Mouse (Mus musculus): ENCODE measurements around the gene Ctf2. TPM values are rescaled to one million over a fixed set of nuclear protein-coding genes. Genes with fewer than 3 reads are reported as not detected.

The Ctf2 gene
- total and polyA plus RNA-seq, 3 experiments = 0.39 to 1.0 TPM; not detected in 1

DNA sequence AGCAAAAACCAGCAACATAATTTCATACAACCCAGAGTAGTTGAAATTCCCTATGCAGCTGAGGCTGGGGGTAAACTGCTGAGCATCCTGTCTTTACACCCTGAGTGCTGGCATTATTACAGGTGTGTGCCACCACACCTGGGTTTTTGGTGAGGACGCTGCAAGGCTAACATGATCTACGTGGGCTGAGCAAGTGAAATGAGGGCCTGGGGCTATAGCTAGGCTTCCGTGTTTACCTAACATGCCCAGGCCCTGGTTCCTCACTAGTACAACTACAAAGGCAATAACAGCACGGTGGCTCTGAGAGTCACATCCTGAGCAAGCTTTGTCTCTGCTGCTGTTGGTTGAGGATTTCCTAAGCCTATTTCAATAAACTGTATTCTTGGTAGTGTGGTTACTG lies 54.4 kb downstream of the Ctf2 start:
- H3K9ac ChIP-seq (ENCODE audit: control insufficient read depth, low read depth, low read length, poor library complexity, severe bottlenecking) = no peak overlapping the region
- TF ChIP-seq ETS1 (IDR thresholded peaks at IDR 0.05; ENCODE audit: low read depth, low read length) (no peak), EP300 (IDR thresholded peaks at IDR 0.05; ENCODE audit: low read depth in 1 of 2, low read length in 2 of 2) (no peak), RAD21 (IDR thresholded peaks at IDR 0.05; ENCODE audit: low read depth, low read length) (no peak), POLR2A (IDR thresholded peaks at IDR 0.05; ENCODE audit: control insufficient read depth in 1 of 2, insufficient read depth in 1 of 2, low read depth in 1 of 2, low read length in 2 of 2, poor library complexity in 1 of 2) (no peak), POLR2AphosphoS2 (IDR thresholded peaks at IDR 0.05; ENCODE audit: low read length) (no peak), ELF1 (IDR thresholded peaks at IDR 0.05; ENCODE audit: low read depth, low read length) (no peak), NELFE (IDR thresholded peaks at IDR 0.05; ENCODE audit: low read depth, low read length) (no peak), MAX (IDR thresholded peaks at IDR 0.05; ENCODE audit: low read length) (no peak), MAFK (IDR thresholded peaks at IDR 0.05; ENCODE audit: borderline replicate concordance, low read depth, low read length) (no peak), CHD2 (IDR thresholded peaks at IDR 0.05; ENCODE audit: low read length) (no peak), JUND (IDR thresholded peaks at IDR 0.05; ENCODE audit: low read depth, low read length) (no peak), TCF12 (IDR thresholded peaks at IDR 0.05; ENCODE audit: low read depth, low read length) (no peak), POLR2AphosphoS5 (IDR thresholded peaks at IDR 0.05; ENCODE audit: borderline replicate concordance, low read depth, low read length) (no peak), KAT2A (conservative IDR thresholded peaks at IDR 0.05; ENCODE audit: low read depth, low read length) (no peak), SIN3A (IDR thresholded peaks at IDR 0.05; ENCODE audit: low read length) (no peak), GABPA (IDR thresholded peaks at IDR 0.05; ENCODE audit: low read depth, low read length) (no peak)
- H3K27ac ChIP-seq (ENCODE audit: control insufficient read depth, low read depth, low read length) = no peak overlapping the region
- H3K4me3 ChIP-seq (ENCODE audit: control insufficient read depth in 1 of 2, insufficient read depth in 1 of 2, low read depth in 2 of 2, low read length in 2 of 2) = no peak overlapping the region
- peaks cover 0 to 2% of the 10 kb centered on the region in 2 experiments; a peak in 1 of 4 replicates for H3K4me1 ChIP-seq (ENCODE audit: control insufficient read depth in 1 of 2, insufficient read depth in 2 of 2, low read length in 2 of 2)
- H3K27me3 ChIP-seq (ENCODE audit: control insufficient read depth in 1 of 2, insufficient read depth in 2 of 2, low read length in 2 of 2) = no peaks in the 10 kb centered on the region
- no peak for DNase-seq (ENCODE audit: low read depth, low spot score)
- no peaks in the 10 kb centered on the region for H3K9me3 ChIP-seq (replicated peaks; ENCODE audit: insufficient read depth, low read length)
- no peaks in the 10 kb centered on the region for H3K79me2 ChIP-seq (ENCODE audit: control insufficient read depth, insufficient read depth, low read length, poor library complexity)
- peaks cover 0 to 2% of the 10 kb centered on the region in 2 experiments; a peak in 1 of 4 replicates for H3K36me3 ChIP-seq (ENCODE audit: control insufficient read depth in 1 of 2, insufficient read depth in 2 of 2, low read length in 2 of 2)

DNA sequence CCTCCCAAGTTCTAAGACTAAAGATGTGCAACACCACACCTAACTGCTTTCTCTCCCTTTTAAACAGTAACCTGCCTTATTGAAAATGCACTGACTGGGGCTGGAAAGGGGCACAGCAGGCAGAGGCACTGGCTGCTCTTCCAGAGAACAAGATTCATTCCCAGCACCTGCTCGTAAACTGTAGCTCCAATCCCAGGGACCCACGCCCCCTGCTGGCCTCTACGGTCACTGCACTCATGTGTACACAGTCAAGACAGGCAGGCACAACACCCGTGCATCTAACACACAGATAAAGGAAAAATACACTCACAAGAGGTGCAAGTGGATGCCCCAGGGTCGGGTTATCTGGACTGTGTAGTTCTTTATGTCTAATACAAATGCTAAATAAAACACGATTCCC lies 54.9 kb downstream of the Ctf2 start:
- TF ChIP-seq POLR2A (IDR thresholded peaks at IDR 0.05; ENCODE audit: control insufficient read depth in 1 of 2, insufficient read depth in 1 of 2, low read depth in 1 of 2, low read length in 2 of 2, poor library complexity in 1 of 2) = no peak
- TF ChIP-seq RAD21 (IDR thresholded peaks at IDR 0.05; ENCODE audit: low read depth, low read length) = peak; percentile 12
- no peak for TF ChIP-seq MAZ (IDR thresholded peaks at IDR 0.05; ENCODE audit: low read depth, low read length)
- peak; percentile 64 for TF ChIP-seq SMC3 (IDR thresholded peaks at IDR 0.05; ENCODE audit: low read depth, low read length)
- TF ChIP-seq CTCF (IDR thresholded peaks at IDR 0.05 in 2 of 3, conservative IDR thresholded peaks at IDR 0.05 in 1 of 3; ENCODE audit: control insufficient read depth in 1 of 3, insufficient read depth in 1 of 3, low read depth in 2 of 3, low read length in 3 of 3, poor library complexity in 1 of 3, severe bottlenecking in 1 of 3) = peak; percentile 76 to 93 (median 91)
- H3K79me2 ChIP-seq (ENCODE audit: control insufficient read depth, insufficient read depth, low read length, poor library complexity) = no peaks in the 10 kb centered on the region
- peaks cover 0 to 2% of the 10 kb centered on the region in 2 experiments; a peak in 1 of 4 replicates for H3K36me3 ChIP-seq (ENCODE audit: control insufficient read depth in 1 of 2, insufficient read depth in 2 of 2, low read length in 2 of 2)
- peaks cover 0 to 2% of the 10 kb centered on the region in 2 experiments; a peak in 1 of 4 replicates for H3K4me1 ChIP-seq (ENCODE audit: control insufficient read depth in 1 of 2, insufficient read depth in 2 of 2, low read length in 2 of 2)
- no peak overlapping the region for H3K4me3 ChIP-seq (ENCODE audit: control insufficient read depth in 1 of 2, insufficient read depth in 1 of 2, low read depth in 2 of 2, low read length in 2 of 2)
- no peak overlapping the region for H3K27ac ChIP-seq (ENCODE audit: control insufficient read depth, low read depth, low read length)
- DNase-seq (ENCODE audit: low read depth, low spot score) = peak; percentile 73
- no peaks in the 10 kb centered on the region for H3K9me3 ChIP-seq (replicated peaks; ENCODE audit: insufficient read depth, low read length)
- no peaks in the 10 kb centered on the region for H3K27me3 ChIP-seq (ENCODE audit: control insufficient read depth in 1 of 2, insufficient read depth in 2 of 2, low read length in 2 of 2)
- no peak overlapping the region for H3K9ac ChIP-seq (ENCODE audit: control insufficient read depth, low read depth, low read length, poor library complexity, severe bottlenecking)
